Mouse (Mus musculus): ENCODE data around the gene Tacc2. TPM values are rescaled to one million over a fixed set of nuclear protein-coding genes. Genes with fewer than 3 reads are reported as not detected.
A peak's percentile ranks its signal among the peaks of the same experiment; 100 is the strongest.

Tacc2 gene
- total and polyA plus RNA-seq, 3 experiments, result 3.5 to 21.5 TPM; not detected in 1

DNA sequence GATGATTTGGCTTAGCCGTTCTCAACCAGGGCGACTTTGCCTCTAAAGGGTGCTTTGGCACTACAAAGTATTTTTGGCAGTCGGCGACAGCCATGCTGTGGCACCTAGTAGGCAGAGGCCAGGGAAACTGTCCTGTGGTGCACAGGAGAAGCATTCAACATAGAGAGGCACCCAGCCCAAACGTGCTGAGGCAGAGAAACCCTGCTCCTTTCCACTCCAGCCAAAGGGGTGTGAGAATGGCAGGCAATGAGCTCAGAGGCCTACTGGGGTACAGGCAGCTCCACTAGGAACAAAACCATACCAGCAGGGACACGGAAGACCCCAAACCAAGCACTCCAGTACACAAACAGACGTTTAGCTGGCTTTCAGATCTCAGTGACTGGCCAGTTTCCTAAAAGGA, 37.1 kb upstream of the Tacc2 start:
- no peaks in the 10 kb centered on the region for H3K9me3 ChIP-seq (replicated peaks; ENCODE audit: insufficient read depth, low read length)
- H3K79me2 ChIP-seq (ENCODE audit: control insufficient read depth, insufficient read depth, low read length, poor library complexity), result peaks cover 20% of the 10 kb centered on the region
- peaks cover 14 to 34% of the 10 kb centered on the region in 2 experiments for H3K36me3 ChIP-seq (ENCODE audit: control insufficient read depth in 1 of 2, insufficient read depth in 2 of 2, low read length in 2 of 2)
- no peaks in the 10 kb centered on the region for H3K27me3 ChIP-seq (ENCODE audit: control insufficient read depth in 1 of 2, insufficient read depth in 2 of 2, low read length in 2 of 2)
- no peak overlapping the region for H3K9ac ChIP-seq (ENCODE audit: control insufficient read depth, low read depth, low read length, poor library complexity, severe bottlenecking)
- DNase-seq (ENCODE audit: low read depth, low spot score), result no peak
- peaks cover 3 to 9% of the 10 kb centered on the region in 2 experiments; a peak in 3 of 4 replicates for H3K4me1 ChIP-seq (ENCODE audit: control insufficient read depth in 1 of 2, insufficient read depth in 2 of 2, low read length in 2 of 2)
- H3K4me3 ChIP-seq (ENCODE audit: control insufficient read depth in 1 of 2, insufficient read depth in 1 of 2, low read depth in 2 of 2, low read length in 2 of 2), result no peak overlapping the region
- H3K27ac ChIP-seq (ENCODE audit: control insufficient read depth, low read depth, low read length), result no peak overlapping the region
- TF ChIP-seq GABPA (IDR thresholded peaks at IDR 0.05; ENCODE audit: low read depth, low read length) (no peak), USF2 (IDR thresholded peaks at IDR 0.05; ENCODE audit: borderline replicate concordance in 1 of 2, insufficient read depth in 1 of 2, low read depth in 1 of 2, low read length in 2 of 2) (no peak), KAT2A (conservative IDR thresholded peaks at IDR 0.05; ENCODE audit: low read depth, low read length) (no peak)

DNA sequence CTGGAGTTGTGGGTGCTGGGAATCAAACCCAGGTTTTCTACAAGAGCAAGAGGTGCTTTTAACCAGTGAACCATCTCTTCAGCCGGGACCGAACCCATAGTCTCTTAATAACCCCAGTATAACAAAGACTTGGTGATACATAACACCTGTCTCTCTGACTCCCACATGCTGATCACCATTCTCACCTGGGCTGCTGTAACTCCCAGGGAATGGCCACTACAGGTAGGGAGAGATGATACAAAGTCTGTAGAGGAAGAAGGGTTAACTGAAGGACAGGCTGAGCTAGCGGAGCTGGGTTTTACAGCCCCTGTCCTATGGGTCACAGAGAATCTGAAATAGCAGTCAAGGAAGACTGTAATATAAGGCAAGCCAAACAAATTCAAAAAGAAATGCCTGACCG, 34.1 kb upstream of the Tacc2 start:
- peaks cover 21 to 25% of the 10 kb centered on the region in 2 experiments for H3K36me3 ChIP-seq (ENCODE audit: control insufficient read depth in 1 of 2, insufficient read depth in 2 of 2, low read length in 2 of 2)
- no peak for DNase-seq (ENCODE audit: low read depth, low spot score)

DNA sequence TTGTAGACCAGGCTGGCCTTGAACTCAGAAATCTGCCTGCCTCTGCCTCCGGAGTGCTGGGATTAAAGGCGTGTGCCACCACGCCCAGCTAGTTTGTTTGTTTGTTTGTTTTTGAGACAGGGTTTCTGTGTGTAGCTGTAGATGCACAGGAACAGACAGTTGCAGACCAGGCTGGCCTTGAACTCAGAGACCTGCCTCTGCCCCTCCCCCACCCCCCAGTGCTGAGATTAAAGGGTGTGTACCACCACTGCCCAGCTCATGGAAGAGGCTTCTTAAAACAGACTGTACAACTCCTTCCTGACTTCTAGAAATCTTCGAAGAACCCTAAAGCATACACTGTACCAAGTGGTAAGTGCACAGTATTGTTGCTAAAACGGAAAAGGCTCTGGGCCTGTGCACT, 31.8 kb upstream of the Tacc2 start:
- Histone ChIP-seq H3K27ac (ENCODE audit: control insufficient read depth, low read depth, low read length) (0 out of 2 replicates have a peak overlapping the region, but pooled peaks have one; percentile 10), H3K4me1 (ENCODE audit: control insufficient read depth in 1 of 2, insufficient read depth in 2 of 2, low read length in 2 of 2) (peaks cover 6 to 13% of the 10 kb centered on the region in 2 experiments; a peak in 3 of 4 replicates), H3K4me3 (ENCODE audit: control insufficient read depth in 1 of 2, insufficient read depth in 1 of 2, low read depth in 2 of 2, low read length in 2 of 2) (peak overlapping the region; percentile 16 to 99; a peak in 3 of 4 replicates), H3K36me3 (ENCODE audit: control insufficient read depth in 1 of 2, insufficient read depth in 2 of 2, low read length in 2 of 2) (peaks cover 21 to 22% of the 10 kb centered on the region in 2 experiments), H3K79me2 (ENCODE audit: control insufficient read depth, insufficient read depth, low read length, poor library complexity) (peaks cover 37% of the 10 kb centered on the region), H3K27me3 (ENCODE audit: control insufficient read depth in 1 of 2, insufficient read depth in 2 of 2, low read length in 2 of 2) (no peaks in the 10 kb centered on the region; a peak in 1 of 4 replicates), H3K9me3 (replicated peaks; ENCODE audit: insufficient read depth, low read length) (no peaks in the 10 kb centered on the region), H3K9ac (ENCODE audit: control insufficient read depth, low read depth, low read length, poor library complexity, severe bottlenecking) (peak overlapping the region; percentile 98; the same call in 1 of the 2 replicates)
- TF ChIP-seq NELFE (IDR thresholded peaks at IDR 0.05; ENCODE audit: low read depth, low read length) (no peak), CHD1 (IDR thresholded peaks at IDR 0.05; ENCODE audit: low read depth, low read length) (no peak), GATA1 (IDR thresholded peaks at IDR 0.05; ENCODE audit: low read depth, low read length) (no peak), MAX (IDR thresholded peaks at IDR 0.05; ENCODE audit: low read length) (no peak), JUND (IDR thresholded peaks at IDR 0.05; ENCODE audit: low read depth, low read length) (no peak), HCFC1 (IDR thresholded peaks at IDR 0.05; ENCODE audit: low read depth, low read length) (no peak), POLR2AphosphoS5 (IDR thresholded peaks at IDR 0.05; ENCODE audit: borderline replicate concordance, low read depth, low read length) (no peak), UBTF (IDR thresholded peaks at IDR 0.05; ENCODE audit: borderline replicate concordance, insufficient read depth, low read depth, low read length) (no peak), MXI1 (IDR thresholded peaks at IDR 0.05; ENCODE audit: low read depth, low read length) (no peak), EP300 (IDR thresholded peaks at IDR 0.05; ENCODE audit: low read depth in 1 of 2, low read length in 2 of 2) (no peak), MAZ (IDR thresholded peaks at IDR 0.05; ENCODE audit: low read depth, low read length) (no peak), TBP (IDR thresholded peaks at IDR 0.05; ENCODE audit: low read depth, low read length) (no peak), ELF1 (IDR thresholded peaks at IDR 0.05; ENCODE audit: low read depth, low read length) (no peak), SIN3A (IDR thresholded peaks at IDR 0.05; ENCODE audit: low read length) (no peak), RCOR1 (IDR thresholded peaks at IDR 0.05; ENCODE audit: low read depth, low read length) (no peak), MYB (IDR thresholded peaks at IDR 0.05; ENCODE audit: low read depth, low read length) (no peak)
- no peak for DNase-seq (ENCODE audit: low read depth, low spot score)

More for the DNA sequence above, 34.1 kb upstream of the Tacc2 start:
- TF ChIP-seq POLR2AphosphoS2 (IDR thresholded peaks at IDR 0.05; ENCODE audit: low read length) (no peak), CHD2 (IDR thresholded peaks at IDR 0.05; ENCODE audit: low read length) (no peak), NRF1 (IDR thresholded peaks at IDR 0.05; ENCODE audit: insufficient read depth, low read depth, low read length, poor library complexity, severe bottlenecking) (no peak), MAX (IDR thresholded peaks at IDR 0.05; ENCODE audit: low read length) (no peak), JUND (IDR thresholded peaks at IDR 0.05; ENCODE audit: low read depth, low read length) (no peak)
- Histone ChIP-seq H3K4me1 (ENCODE audit: control insufficient read depth in 1 of 2, insufficient read depth in 2 of 2, low read length in 2 of 2) (peaks cover 6 to 13% of the 10 kb centered on the region in 2 experiments; a peak in 3 of 4 replicates), H3K9ac (ENCODE audit: control insufficient read depth, low read depth, low read length, poor library complexity, severe bottlenecking) (no peak overlapping the region), H3K27me3 (ENCODE audit: control insufficient read depth in 1 of 2, insufficient read depth in 2 of 2, low read length in 2 of 2) (no peaks in the 10 kb centered on the region), H3K9me3 (replicated peaks; ENCODE audit: insufficient read depth, low read length) (no peaks in the 10 kb centered on the region), H3K27ac (ENCODE audit: control insufficient read depth, low read depth, low read length) (no peak overlapping the region), H3K79me2 (ENCODE audit: control insufficient read depth, insufficient read depth, low read length, poor library complexity) (peaks cover 37% of the 10 kb centered on the region), H3K4me3 (ENCODE audit: control insufficient read depth in 1 of 2, insufficient read depth in 1 of 2, low read depth in 2 of 2, low read length in 2 of 2) (no peak overlapping the region)
